Mouse (Mus musculus) C2C12 (cell line): ENCODE data around the gene Cd19. TPM values are rescaled to one million over a fixed set of nuclear protein-coding genes. Genes with fewer than 3 reads are reported as not detected.

ENCODE experiments used
- H3K27me3 ChIP-seq: one replicate; pipeline ENCODE4 v1.6.1; 2011; ENCODE audit not compliant: control insufficient read depth, insufficient read depth, insufficient read length
- H3K36me3 ChIP-seq: one replicate; pipeline ENCODE4 v1.6.1; 2011; ENCODE audit not compliant: control insufficient read depth, insufficient read depth
- H3K4me3 ChIP-seq: one replicate; pipeline ENCODE4 v1.5.1; 2011; ENCODE audit warnings: mild to moderate bottlenecking, control low read depth; ENCODE audit not compliant: poor library complexity, insufficient read depth, severe bottlenecking
- H3K79me2 ChIP-seq: one replicate; pipeline ENCODE4 v1.6.1; 2011; ENCODE audit not compliant: control insufficient read depth, insufficient read depth
- H3K79me3 ChIP-seq: one replicate; pipeline ENCODE4 v1.6.1; 2011; ENCODE audit warnings: low read depth, control low read depth
- H3ac ChIP-seq: one replicate; pipeline ENCODE3; 2011; ENCODE audit warnings: low read depth; ENCODE audit not compliant: control insufficient read depth, insufficient read length
- CEBPB ChIP-seq: IDR thresholded peaks from one replicate; pipeline ENCODE4 v1.6.1; 2011; ENCODE audit warnings: low read depth, mild to moderate bottlenecking, control low read depth, moderate library complexity
- CTCF ChIP-seq: IDR thresholded peaks from one replicate; pipeline ENCODE4 v1.5.1; 2011; ENCODE audit not compliant: control insufficient read depth, insufficient read depth, insufficient read length
- FOSL1 ChIP-seq: IDR thresholded peaks from one replicate; pipeline ENCODE4 v1.8.0; 2011; ENCODE audit warnings: mild to moderate bottlenecking, low read length; ENCODE audit not compliant: poor library complexity, insufficient read depth, severe bottlenecking
- MAX ChIP-seq: IDR thresholded peaks from one replicate; pipeline ENCODE4 v1.6.1; 2011; ENCODE audit warnings: mild to moderate bottlenecking, control low read depth
- MYOD1 ChIP-seq: IDR thresholded peaks from one replicate; pipeline ENCODE4 v1.6.1; 2011; ENCODE audit warnings: low read depth; ENCODE audit not compliant: control insufficient read depth, insufficient read length
- MYOG ChIP-seq: IDR thresholded peaks from one replicate; pipeline ENCODE4 v1.6.1; 2011; ENCODE audit not compliant: control insufficient read depth, insufficient read length; ENCODE audit errors: extremely low read depth
- USF1 ChIP-seq: IDR thresholded peaks from one replicate; pipeline ENCODE4 v1.6.1; 2011; ENCODE audit warnings: low read depth, mild to moderate bottlenecking, control low read depth, moderate library complexity
- polyA plus RNA-seq: library from polyadenylated mRNA; unstranded; fragments of >200 nt; fragmentation: generic; extraction: Trizol; gene quantifications from one replicate; pipeline ENCODE4 v1.2.1, GENCODE M21; 2012; ENCODE audit warnings: missing spikeins

Gene Cd19
- polyA plus RNA-seq, 1 experiment, result not detected

DNA sequence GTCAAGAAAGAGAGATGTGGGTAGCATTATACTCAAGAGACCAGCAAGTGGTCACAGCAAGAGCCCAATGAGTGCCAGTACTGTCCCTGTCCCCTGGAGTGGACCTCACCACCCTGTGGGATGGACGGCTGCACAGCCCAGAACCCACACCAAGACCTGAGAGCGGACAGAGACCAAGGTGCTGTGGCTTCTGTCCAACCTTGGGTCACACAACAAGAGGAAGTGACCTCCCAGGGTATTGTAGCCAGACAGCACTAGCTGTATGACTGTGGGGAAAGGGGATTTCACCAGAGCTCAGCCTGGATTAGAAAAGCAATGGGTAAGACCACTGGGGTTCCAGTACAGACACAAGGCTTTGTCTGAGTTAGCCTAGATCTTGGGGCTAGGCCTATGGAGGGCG lies 37.6 kb upstream of the Cd19 start:
- no peaks in the 10 kb centered on the region for H3K79me2 ChIP-seq
- no peak overlapping the region for H3ac ChIP-seq
- H3K27me3 ChIP-seq, result no peaks in the 10 kb centered on the region
- H3K36me3 ChIP-seq, result no peaks in the 10 kb centered on the region
- H3K4me3 ChIP-seq, result no peak overlapping the region
- TF ChIP-seq FOSL1 (no peak), CEBPB (no peak), MYOD1 (no peak), MYOG (no peak), CTCF (no peak), MAX (no peak), USF1 (no peak)
- no peaks in the 10 kb centered on the region for H3K79me3 ChIP-seq

- Histone ChIP-seq H3K79me3 (no peaks in the 10 kb centered on the region), H3K27me3 (no peaks in the 10 kb centered on the region), H3ac (no peak overlapping the region), H3K36me3 (no peaks in the 10 kb centered on the region), H3K4me3 (no peak overlapping the region), H3K79me2 (no peaks in the 10 kb centered on the region)
- TF ChIP-seq MYOG, result no peak
- no peak for TF ChIP-seq CEBPB
These were observed 36.0 kb upstream of the Cd19 start for GRCm38 (mm10) chr7:126450641-126451040.

GRCm38 (mm10) chr7:126449991-126450390 lies 35.3 kb upstream of the Cd19 start:
- peaks cover 2% of the 10 kb centered on the region for H3K36me3 ChIP-seq
- no peaks in the 10 kb centered on the region for H3K79me3 ChIP-seq
- H3K27me3 ChIP-seq, result no peaks in the 10 kb centered on the region
- TF ChIP-seq MYOD1 (no peak), CEBPB (no peak), MYOG (no peak), FOSL1 (no peak), CTCF (no peak), USF1 (no peak), MAX (no peak)
- no peaks in the 10 kb centered on the region for H3K79me2 ChIP-seq
- no peak overlapping the region for H3ac ChIP-seq
- H3K4me3 ChIP-seq, result no peak overlapping the region

GRCm38 (mm10) chr7:126448481-126448880 lies 33.8 kb upstream of the Cd19 start:
- Histone ChIP-seq H3K27me3 (no peaks in the 10 kb centered on the region), H3K4me3 (no peak overlapping the region), H3K79me3 (no peaks in the 10 kb centered on the region), H3ac (no peak overlapping the region), H3K79me2 (no peaks in the 10 kb centered on the region), H3K36me3 (peaks cover 6% of the 10 kb centered on the region)
- TF ChIP-seq CTCF (no peak), MAX (no peak), USF1 (no peak)

- Histone ChIP-seq H3ac (no peak overlapping the region), H3K4me3 (no peak overlapping the region), H3K36me3 (peaks cover 20% of the 10 kb centered on the region)
These were observed 31.5 kb upstream of the Cd19 start for GRCm38 (mm10) chr7:126446217-126446616.

DNA sequence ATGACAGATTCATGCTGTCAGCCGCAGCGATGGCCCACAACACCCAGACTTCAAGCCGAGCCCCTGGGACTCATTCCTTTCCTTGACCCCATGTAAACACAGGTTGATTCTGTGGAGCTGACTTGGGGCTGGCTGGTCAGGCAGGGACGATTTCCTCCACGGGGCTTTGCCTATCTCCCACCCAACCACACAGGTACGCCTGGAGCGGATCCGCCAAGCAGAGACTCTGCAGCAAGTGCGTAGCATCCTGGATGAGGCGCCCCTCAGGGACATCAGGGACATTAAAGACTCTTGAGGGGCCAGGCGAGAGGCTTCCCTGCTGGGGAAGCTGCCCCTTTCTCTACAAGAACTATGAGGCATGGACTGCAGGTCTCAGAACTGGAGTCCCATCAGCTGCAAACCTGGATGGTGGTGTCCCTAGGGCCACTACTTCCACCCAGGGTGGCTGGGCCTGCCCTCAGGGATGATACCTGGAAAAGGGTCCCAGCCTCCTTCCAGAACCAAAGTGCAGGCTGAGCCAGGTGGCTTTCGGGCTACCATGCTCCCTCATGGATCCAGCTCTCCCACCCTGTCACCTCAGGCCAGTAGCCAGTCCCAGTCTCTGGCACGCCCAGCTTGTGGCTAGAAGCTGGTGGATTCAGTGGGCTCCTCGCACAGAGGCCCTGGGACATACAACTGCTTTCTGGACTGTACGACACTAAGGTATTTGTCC lies 30.6 kb upstream of the Cd19 start:
- TF ChIP-seq MYOD1 (no peak), MYOG (no peak), MAX (no peak), USF1 (no peak), CTCF (no peak), FOSL1 (no peak), CEBPB (no peak)
- H3ac ChIP-seq, result no peak overlapping the region
- H3K79me3 ChIP-seq, result no peaks in the 10 kb centered on the region
- H3K27me3 ChIP-seq, result no peaks in the 10 kb centered on the region
- H3K79me2 ChIP-seq, result no peaks in the 10 kb centered on the region
- peaks cover 20% of the 10 kb centered on the region for H3K36me3 ChIP-seq
- no peak overlapping the region for H3K4me3 ChIP-seq

More at GRCm38 (mm10) chr7:126446217-126446616, 31.5 kb upstream of the Cd19 start:
- H3K79me2 ChIP-seq, result no peaks in the 10 kb centered on the region
- no peaks in the 10 kb centered on the region for H3K27me3 ChIP-seq
- TF ChIP-seq MAX (no peak), USF1 (no peak), CEBPB (no peak), MYOG (no peak), FOSL1 (no peak), MYOD1 (no peak), CTCF (no peak)
- H3K79me3 ChIP-seq, result no peaks in the 10 kb centered on the region
